Mouse (Mus musculus): Measurements from ENCODE around the gene Larp4b. TPM values are rescaled to one million over a fixed set of nuclear protein-coding genes. Genes with fewer than 3 reads are reported as not detected.
"Not testable (repeated sequence)": the region's sequence is repeated elsewhere in the genome, so short reads cannot be mapped to it uniquely, and the experiment has no call there.

Larp4b gene
- 31.2 and 32.4 TPM in 2 replicates for polyA plus RNA-seq (2015; fragmentation: Nextera tagmentation; extraction: Ambion mirVana)

DNA sequence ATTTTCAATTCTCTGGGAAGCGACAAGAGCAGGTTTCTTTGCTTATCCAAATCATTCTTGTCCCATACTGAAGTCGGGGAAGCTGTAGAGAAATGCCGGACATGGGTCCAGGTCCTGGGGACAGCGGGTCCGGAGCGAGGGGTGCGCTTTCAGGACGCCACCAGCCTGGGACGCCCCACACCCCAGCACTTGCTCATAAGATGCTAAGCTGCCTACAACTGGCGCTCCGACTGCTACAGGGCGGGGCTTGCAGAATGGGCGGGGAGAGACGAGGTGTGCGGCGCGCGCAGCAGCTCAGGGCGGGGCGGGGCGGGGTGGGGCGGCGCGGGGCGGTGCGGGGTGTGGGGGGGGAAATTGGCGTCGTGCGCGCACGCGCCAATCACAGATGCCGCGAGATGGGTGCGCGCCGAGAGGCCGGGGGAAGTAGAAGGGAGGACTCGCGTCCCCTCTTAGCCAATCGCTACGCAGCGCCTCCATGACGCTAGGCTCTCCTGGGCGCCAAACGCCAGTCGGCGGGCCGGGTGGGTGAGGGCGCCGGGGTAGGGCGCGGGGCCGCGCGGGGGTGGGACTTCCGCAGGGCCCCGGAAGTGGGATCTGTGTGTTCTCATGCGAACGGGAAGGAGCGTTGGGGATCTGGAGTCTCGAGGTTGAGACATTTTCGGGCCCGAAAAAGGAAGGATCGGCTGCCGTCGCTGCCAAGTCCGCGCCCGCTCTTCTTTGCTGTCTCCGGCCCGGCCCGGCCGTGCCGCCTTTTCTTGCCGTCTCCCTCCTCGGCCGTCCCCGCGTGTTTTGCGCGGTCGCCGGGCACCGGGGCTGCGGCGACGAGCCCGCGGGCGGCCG is at the start of gene Larp4b:
Gene Larp4b (plus strand): TSS at position 566 of the 840 bp plus-strand sequence.
- Histone ChIP-seq H3K9me3 (no peaks in the 10 kb centered on the region), H3K4me2 (peak within 1 kb of the TSS; percentile 71), H3K27me3 (no peaks in the 10 kb centered on the region), H3K9ac (peak within 1 kb of the TSS; percentile 95), H3K36me3 (no peaks in the 10 kb centered on the region), H3K4me1 (peaks cover 16% of the 10 kb centered on the region), H3K27ac (peak within 1 kb of the TSS; percentile 94), H3K4me3 (peak within 1 kb of the TSS; percentile 98)
- ATAC-seq (ENCODE audit: borderline replicate concordance, extremely low read depth, low FRiP score, low TSS enrichment): peak; percentile 100
- WGBS: under 1% methylated on average over 77 of the region's 92 CpGs

DNA sequence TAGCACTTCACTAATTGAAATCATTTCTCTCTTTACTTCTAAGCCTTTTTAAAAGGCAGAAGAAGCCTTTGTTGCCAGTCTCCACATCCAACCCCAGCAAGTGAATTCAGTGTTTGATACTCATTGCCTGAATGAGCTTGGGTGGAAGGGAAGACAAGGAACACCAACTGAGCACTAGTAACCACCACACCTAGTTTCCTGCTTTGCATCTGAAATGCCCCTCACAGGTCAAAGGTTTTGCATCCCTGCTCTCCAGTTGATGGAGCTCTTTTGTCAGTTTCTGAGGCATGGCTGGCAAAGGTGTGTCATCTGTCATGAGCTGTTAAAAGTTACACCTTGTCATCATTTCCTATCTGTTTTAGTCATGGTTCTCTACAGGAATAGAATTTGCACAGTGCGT is 49.0 kb upstream of the Larp4b start:
- no peaks in the 10 kb centered on the region for H3K9me3 ChIP-seq
- H3K36me3 ChIP-seq: no peaks in the 10 kb centered on the region
- no peak overlapping the region for H3K4me3 ChIP-seq
- H3K27ac ChIP-seq: no peak overlapping the region
- H3K9ac ChIP-seq: no peak overlapping the region
- H3K27me3 ChIP-seq: no peaks in the 10 kb centered on the region
- no peak for ATAC-seq (ENCODE audit: borderline replicate concordance, extremely low read depth, low FRiP score, low TSS enrichment)
- WGBS: 100% methylated on average over 1 of the region's 1 CpGs
- H3K4me1 ChIP-seq: peaks cover 14% of the 10 kb centered on the region
- no peak overlapping the region for H3K4me2 ChIP-seq

DNA sequence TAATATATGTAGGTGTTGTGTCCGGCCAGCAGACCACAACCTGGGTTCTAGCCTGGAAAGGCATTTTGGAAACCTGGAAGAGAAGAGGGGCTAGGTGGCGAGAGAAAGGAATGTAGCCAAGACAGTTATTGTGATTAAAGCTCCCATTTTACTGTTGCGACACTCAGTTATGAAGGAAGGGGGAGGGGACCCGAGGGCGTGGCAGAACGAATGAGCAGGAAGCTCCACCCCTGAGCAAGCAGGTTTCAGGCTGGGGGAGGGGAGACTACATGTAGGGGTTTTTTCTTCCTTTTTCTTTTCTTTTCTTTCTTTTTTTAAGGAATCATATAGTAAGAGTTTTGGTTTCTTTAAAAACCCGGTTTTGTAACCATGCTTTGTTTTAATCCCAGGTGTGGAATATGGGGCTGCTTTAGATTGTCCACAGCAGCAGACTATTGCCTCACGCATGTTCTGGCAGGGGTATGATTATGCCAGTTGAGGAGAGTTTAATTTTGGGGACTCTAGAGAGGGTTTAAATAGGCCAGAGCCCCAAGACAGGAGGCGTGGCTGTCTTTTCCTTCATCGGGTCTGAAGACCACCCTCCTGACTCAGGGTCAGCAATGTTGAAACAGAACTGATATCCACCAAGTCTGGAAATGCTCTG is 41.5 kb upstream of the Larp4b start:
- not testable (repeated sequence) for H3K4me3 ChIP-seq; ATAC-seq (ENCODE audit: borderline replicate concordance, extremely low read depth, low FRiP score, low TSS enrichment)

DNA sequence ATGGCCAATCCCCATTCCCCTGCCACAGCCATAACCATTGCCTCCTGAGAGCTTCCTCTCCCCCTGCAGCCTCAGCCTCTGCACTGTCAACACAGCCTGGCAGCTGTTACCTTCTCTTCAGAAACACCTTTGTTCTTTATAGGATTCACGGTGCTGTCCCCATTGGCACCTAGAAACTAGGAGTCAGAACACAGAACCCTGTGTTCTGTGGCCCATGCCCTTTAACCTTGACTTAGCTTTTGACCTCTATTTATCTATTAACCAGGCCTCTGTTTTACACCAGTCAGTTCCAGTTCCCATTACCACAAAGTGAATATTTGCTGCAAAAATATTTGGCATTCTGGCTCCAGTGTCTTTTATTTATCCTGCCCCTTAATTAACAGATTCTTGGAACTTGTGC is 36.4 kb upstream of the Larp4b start:
- Histone ChIP-seq H3K9me3 (no peaks in the 10 kb centered on the region), H3K4me3 (no peak overlapping the region), H3K36me3 (no peaks in the 10 kb centered on the region), H3K9ac (no peak overlapping the region), H3K4me1 (no peaks in the 10 kb centered on the region), H3K27ac (no peak overlapping the region), H3K27me3 (no peaks in the 10 kb centered on the region), H3K4me2 (no peak overlapping the region)
- WGBS: 28% methylated on average over 1 of the region's 1 CpGs
- ATAC-seq (ENCODE audit: borderline replicate concordance, extremely low read depth, low FRiP score, low TSS enrichment): no peak

More for the DNA sequence above, 41.5 kb upstream of the Larp4b start:
- H3K4me2 ChIP-seq, H3K4me1 ChIP-seq, H3K9me3 ChIP-seq, H3K9ac ChIP-seq, H3K27ac ChIP-seq, H3K27me3 ChIP-seq, H3K36me3 ChIP-seq: not testable (repeated sequence)
- WGBS: 52% methylated on average over 10 of the region's 10 CpGs

DNA sequence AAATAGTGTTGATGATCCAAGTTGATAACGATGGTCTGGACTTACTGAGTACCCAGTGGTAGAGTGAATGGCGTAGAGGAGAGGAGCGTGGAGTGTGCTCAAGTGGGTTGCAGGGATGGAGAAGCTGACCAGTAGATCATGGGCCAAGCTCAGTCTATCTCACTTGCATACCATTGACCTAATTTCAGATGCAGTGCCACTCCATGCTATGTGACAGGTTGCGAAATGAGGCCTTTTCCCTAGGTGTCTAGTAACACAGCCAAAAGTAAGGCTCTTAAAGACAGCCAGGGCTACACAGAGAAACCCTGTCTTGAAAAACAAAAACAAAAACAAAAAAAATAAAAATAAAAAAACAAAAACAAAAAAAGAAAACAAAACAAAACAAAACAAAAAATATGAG is 35.0 kb upstream of the Larp4b start:
- H3K9ac ChIP-seq: no peak overlapping the region
- no peaks in the 10 kb centered on the region for H3K27me3 ChIP-seq
- 87% methylated on average over 4 of the region's 4 CpGs for WGBS
- no peak overlapping the region for H3K4me3 ChIP-seq
- no peaks in the 10 kb centered on the region for H3K9me3 ChIP-seq
- no peaks in the 10 kb centered on the region for H3K4me1 ChIP-seq
- no peaks in the 10 kb centered on the region for H3K36me3 ChIP-seq
- no peak overlapping the region for H3K4me2 ChIP-seq
- ATAC-seq (ENCODE audit: borderline replicate concordance, extremely low read depth, low FRiP score, low TSS enrichment): no peak
- no peak overlapping the region for H3K27ac ChIP-seq

DNA sequence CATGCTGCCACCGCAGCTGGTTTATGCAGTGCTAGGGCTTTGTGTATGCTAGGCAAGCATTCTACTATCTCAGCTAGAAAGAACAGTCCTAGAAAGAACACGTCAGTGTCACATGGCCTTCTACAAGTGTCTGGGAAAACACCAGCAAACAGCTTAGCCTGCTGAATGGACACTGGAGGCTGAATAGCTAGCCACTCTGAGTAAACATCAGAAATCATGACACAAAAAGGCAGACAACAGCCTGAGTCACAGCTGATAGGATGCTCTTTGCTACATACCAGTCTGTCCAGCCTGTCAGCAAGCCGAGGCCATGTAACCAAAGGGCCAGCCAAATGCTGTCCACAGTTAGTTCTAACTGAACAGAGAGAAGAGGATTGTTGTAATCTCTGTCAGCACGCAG is 32.3 kb upstream of the Larp4b start:
- no peak overlapping the region for H3K9ac ChIP-seq
- H3K4me2 ChIP-seq: no peak overlapping the region
- H3K36me3 ChIP-seq: no peaks in the 10 kb centered on the region
- H3K4me3 ChIP-seq: no peak overlapping the region
- no peak overlapping the region for H3K27ac ChIP-seq
- H3K9me3 ChIP-seq: no peaks in the 10 kb centered on the region
- no peaks in the 10 kb centered on the region for H3K27me3 ChIP-seq
- no peaks in the 10 kb centered on the region for H3K4me1 ChIP-seq
- ATAC-seq (ENCODE audit: borderline replicate concordance, extremely low read depth, low FRiP score, low TSS enrichment): no peak
- 59% methylated on average over 4 of the region's 4 CpGs for WGBS

DNA sequence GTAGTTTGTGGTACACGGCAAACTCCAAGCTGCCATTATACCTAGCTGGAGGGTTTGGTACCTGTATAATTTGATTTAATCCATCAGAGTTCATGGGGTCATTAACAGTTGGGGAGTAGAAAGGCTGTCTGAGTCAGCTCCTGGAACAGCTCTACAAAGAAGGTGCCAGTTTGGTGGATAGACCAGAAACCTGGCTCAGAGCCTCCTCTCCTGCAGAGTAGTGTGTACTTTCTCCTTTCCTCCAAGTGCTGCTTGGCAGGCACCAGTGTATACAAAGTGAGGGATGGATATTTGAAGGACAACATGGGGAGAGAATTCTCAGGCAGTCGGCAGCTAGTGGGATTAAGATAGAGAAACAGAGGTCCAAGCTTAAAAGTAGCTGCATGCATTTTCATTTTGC is 29.5 kb upstream of the Larp4b start:
- 67% methylated on average over 2 of the region's 2 CpGs for WGBS
- ATAC-seq (ENCODE audit: borderline replicate concordance, extremely low read depth, low FRiP score, low TSS enrichment): no peak

DNA sequence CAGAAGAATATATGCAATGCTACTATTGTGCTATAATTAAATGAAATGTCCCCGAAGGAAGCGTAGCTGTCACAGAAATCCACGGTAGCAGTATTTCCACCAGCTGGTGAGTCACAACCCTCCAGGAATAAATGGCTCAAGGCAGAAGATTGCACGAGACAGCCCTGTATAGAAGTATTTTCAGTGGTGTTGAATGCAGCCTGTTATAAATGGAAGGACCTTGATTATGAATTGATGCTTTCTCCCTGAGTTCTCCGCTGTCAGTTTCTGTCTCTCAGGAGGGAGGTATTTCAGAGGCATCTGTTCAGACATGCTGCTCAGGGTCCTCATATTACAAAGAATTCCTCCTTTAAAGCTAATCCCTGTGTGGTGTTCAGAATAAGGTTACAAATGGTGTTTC is 27.6 kb upstream of the Larp4b start:
- WGBS: 70% methylated on average over 5 of the region's 5 CpGs
- ATAC-seq (ENCODE audit: borderline replicate concordance, extremely low read depth, low FRiP score, low TSS enrichment): no peak
- Histone ChIP-seq H3K9me3 (no peaks in the 10 kb centered on the region), H3K36me3 (no peaks in the 10 kb centered on the region), H3K4me3 (no peak overlapping the region), H3K27ac (no peak overlapping the region), H3K27me3 (no peaks in the 10 kb centered on the region), H3K4me2 (no peak overlapping the region), H3K4me1 (no peaks in the 10 kb centered on the region), H3K9ac (no peak overlapping the region)

More for the DNA sequence above, 29.5 kb upstream of the Larp4b start:
- Histone ChIP-seq H3K4me2 (no peak overlapping the region), H3K9ac (no peak overlapping the region), H3K4me3 (no peak overlapping the region), H3K27me3 (no peaks in the 10 kb centered on the region), H3K9me3 (no peaks in the 10 kb centered on the region), H3K27ac (no peak overlapping the region), H3K4me1 (no peaks in the 10 kb centered on the region), H3K36me3 (no peaks in the 10 kb centered on the region)

DNA sequence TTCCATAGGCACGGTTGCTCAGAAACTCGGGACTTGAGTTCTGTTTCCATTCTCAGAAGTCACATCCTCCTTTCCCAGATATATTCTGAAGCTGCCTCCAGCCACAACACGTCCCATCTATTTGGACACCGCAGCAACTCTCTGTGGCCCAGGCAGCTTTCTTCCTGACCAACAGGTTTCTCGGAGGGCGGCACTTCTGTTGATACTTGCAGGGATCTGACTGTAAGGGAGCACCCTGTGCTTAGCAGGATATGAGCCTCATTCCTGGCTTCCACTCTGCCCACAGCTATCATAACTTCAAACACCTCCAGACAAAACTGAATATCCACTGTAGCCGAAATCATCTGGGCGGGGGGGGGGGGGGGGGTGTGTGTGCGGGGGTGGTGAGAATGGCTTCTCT is 22.7 kb upstream of the Larp4b start:
- Histone ChIP-seq H3K27ac (no peak overlapping the region), H3K9ac (no peak overlapping the region), H3K4me2 (no peak overlapping the region), H3K4me3 (no peak overlapping the region), H3K36me3 (no peaks in the 10 kb centered on the region), H3K4me1 (no peaks in the 10 kb centered on the region), H3K27me3 (no peaks in the 10 kb centered on the region), H3K9me3 (no peaks in the 10 kb centered on the region)
- 68% methylated on average over 9 of the region's 9 CpGs for WGBS
- no peak for ATAC-seq (ENCODE audit: borderline replicate concordance, extremely low read depth, low FRiP score, low TSS enrichment)

DNA sequence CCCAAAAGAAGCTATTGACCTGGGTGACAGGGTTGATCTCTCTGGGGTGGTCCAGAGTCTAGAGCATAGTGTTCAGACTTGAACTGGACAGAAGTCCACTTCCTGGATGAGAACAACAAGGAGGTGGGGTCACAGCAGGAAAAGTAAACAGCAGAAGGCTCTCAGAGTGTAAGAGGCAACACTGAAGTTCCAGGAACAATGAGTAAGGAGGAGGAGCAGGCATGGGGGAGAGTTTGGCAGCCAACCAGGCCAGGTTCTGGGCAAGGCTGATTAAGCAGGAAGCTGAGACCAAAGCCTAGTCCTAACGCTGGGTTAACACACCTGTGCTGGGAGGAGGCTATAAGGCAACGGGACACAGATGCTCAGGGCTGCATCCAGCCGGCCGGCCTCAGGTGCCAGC is 19.9 kb upstream of the Larp4b start:
- 57% methylated on average over 4 of the region's 4 CpGs for WGBS
- no peak overlapping the region for H3K27ac ChIP-seq
- no peak for ATAC-seq (ENCODE audit: borderline replicate concordance, extremely low read depth, low FRiP score, low TSS enrichment)

DNA sequence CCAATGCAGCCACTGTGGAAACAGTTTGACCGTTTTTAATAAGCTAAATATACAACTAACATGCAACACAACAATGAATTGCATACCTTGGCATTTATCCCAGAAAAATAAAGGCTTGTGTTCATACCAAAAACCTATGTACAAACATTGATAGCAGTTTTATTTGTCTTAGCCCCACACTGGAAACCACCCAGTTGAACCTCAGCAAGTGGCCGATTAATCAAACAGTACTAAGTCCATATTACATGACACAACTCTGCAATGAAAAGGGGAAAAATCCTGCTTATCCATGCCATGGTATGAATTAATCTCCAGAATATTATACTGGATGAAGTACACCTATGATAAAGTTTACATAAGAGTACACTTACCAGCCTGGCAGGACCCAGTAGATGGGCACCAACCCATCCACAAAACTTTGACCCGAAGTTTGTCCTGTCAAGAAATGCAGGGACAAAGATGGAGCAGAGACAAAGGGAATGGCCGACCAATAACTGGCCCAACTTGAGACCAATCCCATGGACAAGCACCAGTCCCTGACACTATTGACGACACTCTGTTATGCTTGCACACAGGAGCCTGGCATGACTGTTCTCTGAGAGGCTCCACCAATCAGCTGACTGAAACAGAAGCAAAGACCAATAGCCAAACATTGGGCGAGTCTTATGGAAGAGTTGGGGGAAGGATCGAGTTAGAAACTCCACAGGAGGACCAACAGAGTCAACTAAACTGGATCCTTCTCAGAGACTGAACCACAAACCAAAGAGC is 17.7 kb upstream of the Larp4b start:
- Histone ChIP-seq H3K27ac (no peak overlapping the region), H3K27me3 (no peaks in the 10 kb centered on the region), H3K9ac (no peak overlapping the region), H3K4me3 (no peak overlapping the region), H3K9me3 (no peaks in the 10 kb centered on the region), H3K4me1 (no peaks in the 10 kb centered on the region), H3K36me3 (no peaks in the 10 kb centered on the region), H3K4me2 (no peak overlapping the region)
- ATAC-seq (ENCODE audit: borderline replicate concordance, extremely low read depth, low FRiP score, low TSS enrichment): no peak
- WGBS: 74% methylated on average over 7 of the region's 7 CpGs

More for the DNA sequence above, 19.9 kb upstream of the Larp4b start:
- Histone ChIP-seq H3K9ac (no peak overlapping the region), H3K27me3 (no peaks in the 10 kb centered on the region), H3K4me3 (no peak overlapping the region), H3K4me2 (no peak overlapping the region), H3K9me3 (no peaks in the 10 kb centered on the region), H3K4me1 (no peaks in the 10 kb centered on the region), H3K36me3 (no peaks in the 10 kb centered on the region)

Data from lung, embryonic 15.5 days (tissue).